Mouse (Mus musculus) MEL (cell line): ENCODE results near the gene Eif5a. TPM values are rescaled to one million over a fixed set of nuclear protein-coding genes. Genes with fewer than 3 reads are reported as not detected.

Source experiments
- DNase-seq: peaks from one replicate; pipeline ENCODE4 v3.0.0; 2011; ENCODE audit warnings: low read depth, low spot score
- H3K27ac ChIP-seq: 2 replicates; pipeline ENCODE4 v1.5.1; 2012; ENCODE audit warnings: low read depth, mild to moderate bottlenecking, control low read depth, low read length, moderate library complexity; ENCODE audit not compliant: control insufficient read depth
- H3K27me3 ChIP-seq, 2 experiments: fragments of 150-350 bp in 1 of 2; sonication (generic) in 1 of 2; 2 replicates each; pipeline ENCODE4 v1.6.1; 2012; ENCODE audit warnings: low read length in 2 of 2, mild to moderate bottlenecking in 2 of 2, improper control_type of control experiment in 1 of 2, moderate library complexity in 1 of 2; ENCODE audit not compliant: insufficient read depth in 2 of 2, control insufficient read depth in 1 of 2
- H3K36me3 ChIP-seq, 2 experiments: 2 replicates each; pipeline ENCODE4 v1.6.1; 2012 to 2014; ENCODE audit warnings: low read length in 2 of 2, improper control_type of control experiment in 1 of 2, inconsistent platforms in 1 of 2, mild to moderate bottlenecking in 1 of 2; ENCODE audit not compliant: insufficient read depth in 2 of 2, control insufficient read depth in 1 of 2
- H3K4me1 ChIP-seq, 2 experiments: fragments of 150-350 bp in 1 of 2; sonication (generic) in 1 of 2; 2 replicates each; pipeline ENCODE4 v1.6.1; 2012; ENCODE audit warnings: low read length in 2 of 2, improper control_type of control experiment in 1 of 2, mild to moderate bottlenecking in 1 of 2; ENCODE audit not compliant: insufficient read depth in 2 of 2, control insufficient read depth in 1 of 2
- H3K4me3 ChIP-seq, 2 experiments: fragments of 150-350 bp in 1 of 2; sonication (generic) in 1 of 2; 2 replicates each; pipeline ENCODE4 v1.5.1; 2012; ENCODE audit warnings: low read depth in 2 of 2, low read length in 2 of 2, mild to moderate bottlenecking in 2 of 2, moderate library complexity in 2 of 2, control low read depth in 1 of 2, improper control_type of control experiment in 1 of 2; ENCODE audit not compliant: control insufficient read depth in 1 of 2, insufficient read depth in 1 of 2
- H3K79me2 ChIP-seq: 2 replicates; pipeline ENCODE4 v1.6.1; 2012; ENCODE audit warnings: mild to moderate bottlenecking, low read length, moderate library complexity; ENCODE audit not compliant: control insufficient read depth, poor library complexity, insufficient read depth
- H3K9ac ChIP-seq: 2 replicates; pipeline ENCODE4 v1.6.1; 2012; ENCODE audit warnings: low read depth, mild to moderate bottlenecking, control low read depth, low read length, moderate library complexity; ENCODE audit not compliant: control insufficient read depth, poor library complexity, severe bottlenecking
- H3K9me3 ChIP-seq: fragments of 150-350 bp; sonication (generic); replicated peaks from 2 replicates; pipeline ENCODE4 v1.6.1; 2012; ENCODE audit warnings: mild to moderate bottlenecking, low read length, improper control_type of control experiment, moderate library complexity; ENCODE audit not compliant: insufficient read depth
- BHLHE40 ChIP-seq: IDR thresholded peaks from 2 replicates; pipeline ENCODE4 v1.6.1; 2012; ENCODE audit warnings: low read depth, mild to moderate bottlenecking, inconsistent platforms, low read length, improper control_type of control experiment, borderline replicate concordance
- CHD1 ChIP-seq: IDR thresholded peaks from 2 replicates; pipeline ENCODE4 v1.6.1; 2012; ENCODE audit warnings: low read depth, mild to moderate bottlenecking, inconsistent platforms, low read length, improper control_type of control experiment
- CHD2 ChIP-seq: IDR thresholded peaks from 2 replicates; pipeline ENCODE4 v1.6.1; 2011; ENCODE audit warnings: low read length, improper control_type of control experiment
- E2F4 ChIP-seq: IDR thresholded peaks from 2 replicates; pipeline ENCODE4 v1.6.1; 2011; ENCODE audit warnings: low read depth, low read length, improper control_type of control experiment, borderline replicate concordance
- ELF1 ChIP-seq: IDR thresholded peaks from 2 replicates; pipeline ENCODE4 v1.6.1; 2014; ENCODE audit warnings: low read depth, mild to moderate bottlenecking, inconsistent platforms, low read length, improper control_type of control experiment, moderate library complexity
- EP300 ChIP-seq, 2 experiments: IDR thresholded peaks; 2 replicates each; pipeline ENCODE4 v1.6.1; 2011; ENCODE audit warnings: improper control_type of control experiment in 2 of 2, low read length in 2 of 2, low read depth in 1 of 2, mild to moderate bottlenecking in 1 of 2
- ETS1 ChIP-seq: IDR thresholded peaks from 2 replicates; pipeline ENCODE4 v1.6.1; 2012; ENCODE audit warnings: low read depth, mild to moderate bottlenecking, inconsistent platforms, low read length, improper control_type of control experiment, moderate library complexity
- GABPA ChIP-seq: IDR thresholded peaks from 2 replicates; pipeline ENCODE4 v1.6.1; 2012; ENCODE audit warnings: low read depth, mild to moderate bottlenecking, inconsistent platforms, low read length, improper control_type of control experiment, moderate library complexity
- GATA1 ChIP-seq: IDR thresholded peaks from 2 replicates; pipeline ENCODE4 v1.6.1; 2011; ENCODE audit warnings: low read depth, low read length, improper control_type of control experiment
- JUND ChIP-seq: IDR thresholded peaks from 2 replicates; pipeline ENCODE4 v1.6.1; 2011; ENCODE audit warnings: low read depth, mild to moderate bottlenecking, improper control_type of control experiment, low read length
- KAT2A ChIP-seq: conservative IDR thresholded peaks from 2 replicates; pipeline ENCODE4 v1.6.1; 2012; ENCODE audit warnings: low read depth, low read length, improper control_type of control experiment, inconsistent platforms
- MAX ChIP-seq: IDR thresholded peaks from 2 replicates; pipeline ENCODE4 v1.6.1; 2011; ENCODE audit warnings: low read length, improper control_type of control experiment
- MEF2A ChIP-seq: IDR thresholded peaks from 2 replicates; pipeline ENCODE4 v1.6.1; 2014; ENCODE audit warnings: low read depth, mild to moderate bottlenecking, inconsistent platforms, low read length, improper control_type of control experiment; ENCODE audit not compliant: poor library complexity, insufficient replicate concordance, severe bottlenecking; ENCODE audit errors: extremely low read depth
- MXI1 ChIP-seq: IDR thresholded peaks from 2 replicates; pipeline ENCODE4 v1.6.1; 2011; ENCODE audit warnings: mild to moderate bottlenecking, low read depth, low read length, improper control_type of control experiment
- MYB ChIP-seq: IDR thresholded peaks from 2 replicates; pipeline ENCODE4 v1.6.1; 2011; ENCODE audit warnings: mild to moderate bottlenecking, low read depth, low read length, improper control_type of control experiment
- NRF1 ChIP-seq: IDR thresholded peaks from 2 replicates; pipeline ENCODE4 v1.6.1; 2014; ENCODE audit warnings: low read depth, mild to moderate bottlenecking, inconsistent platforms, low read length, improper control_type of control experiment, moderate library complexity; ENCODE audit not compliant: poor library complexity, insufficient read depth, severe bottlenecking
- POLR2AphosphoS2 ChIP-seq: IDR thresholded peaks from 2 replicates; pipeline ENCODE4 v1.6.1; 2011; ENCODE audit warnings: low read length, improper control_type of control experiment
- RAD21 ChIP-seq: IDR thresholded peaks from 2 replicates; pipeline ENCODE4 v1.6.1; 2011; ENCODE audit warnings: mild to moderate bottlenecking, low read depth, low read length, improper control_type of control experiment
- SMC3 ChIP-seq: IDR thresholded peaks from 2 replicates; pipeline ENCODE4 v1.6.1; 2011; ENCODE audit warnings: low read depth, low read length, improper control_type of control experiment
- TAL1 ChIP-seq: IDR thresholded peaks from 2 replicates; pipeline ENCODE4 v1.6.1; 2012; ENCODE audit warnings: mild to moderate bottlenecking, inconsistent platforms, low read length, moderate library complexity, mixed read lengths
- UBTF ChIP-seq: IDR thresholded peaks from 2 replicates; pipeline ENCODE4 v1.6.1; 2012; ENCODE audit warnings: low read depth, mild to moderate bottlenecking, inconsistent platforms, low read length, improper control_type of control experiment, moderate library complexity, borderline replicate concordance; ENCODE audit not compliant: insufficient read depth
- USF2 ChIP-seq, 2 experiments: IDR thresholded peaks; 2 replicates each; pipeline ENCODE4 v1.6.1; 2011 to 2012; ENCODE audit warnings: improper control_type of control experiment in 2 of 2, low read length in 2 of 2, borderline replicate concordance in 1 of 2, inconsistent platforms in 1 of 2, low read depth in 1 of 2, mild to moderate bottlenecking in 1 of 2; ENCODE audit not compliant: insufficient read depth in 1 of 2
- ZKSCAN1 ChIP-seq: IDR thresholded peaks from 2 replicates; pipeline ENCODE4 v1.6.1; 2012; ENCODE audit warnings: low read depth, mild to moderate bottlenecking, inconsistent platforms, low read length, improper control_type of control experiment, moderate library complexity
- ZNF384 ChIP-seq: IDR thresholded peaks from 2 replicates; pipeline ENCODE4 v1.6.1; 2012; ENCODE audit warnings: low read depth, mild to moderate bottlenecking, inconsistent platforms, low read length, improper control_type of control experiment
- polyA plus RNA-seq, 2 experiments: library from polyadenylated mRNA; stranded (reverse) in 1 of 2; unstranded in 1 of 2; fragments of >175 nt in 1 of 2; fragments of >200 nt in 1 of 2; gene quantifications; 2 replicates each; pipeline versions ENCODE4 v1.2.1 to v1.2.4; 2012; ENCODE audit warnings: low replicate concordance in 2 of 2, low read depth in 1 of 2; ENCODE audit not compliant: insufficient read length in 2 of 2, insufficient read depth in 1 of 2, missing spikeins in 1 of 2
- total RNA-seq: library from RNA; depleted of rRNA; stranded (reverse); fragments of 300-350 nt; gene quantifications from 2 replicates; pipeline ENCODE4 v1.2.3, GENCODE M21; 2012

Gene Eif5a
- total and polyA plus RNA-seq, 3 experiments: 1,272 to 3,185 (median 1,428) TPM

- no peak for DNase-seq
- no peaks in the 10 kb centered on the region for H3K27me3 ChIP-seq
- H3K4me1 ChIP-seq: peaks cover 0 to 11% of the 10 kb centered on the region in 2 experiments; a peak in 2 of 4 replicates
- TF ChIP-seq JUND: no peak
- no peak for TF ChIP-seq ELF1
- TF ChIP-seq MAX: no peak
- no peak for TF ChIP-seq CHD2
- no peak for TF ChIP-seq E2F4
- TF ChIP-seq MEF2A: no peak
- no peak for TF ChIP-seq MYB
- no peak for TF ChIP-seq CHD1
- TF ChIP-seq TAL1: no peak
- TF ChIP-seq RAD21: no peak
- TF ChIP-seq, all 39 proteins: peak for 0
- Histone ChIP-seq H3K9ac (no peak overlapping the region), H3K4me3 (no peak overlapping the region), H3K27ac (no peak overlapping the region), H3K9me3 (no peaks in the 10 kb centered on the region), H3K79me2 (peaks cover 3% of the 10 kb centered on the region), H3K36me3 (peaks cover 4 to 13% of the 10 kb centered on the region in 2 experiments; a peak in 2 of 4 replicates)
Measured at GRCm38 (mm10) chr11:69909174-69909573, 12.6 kb downstream of the Eif5a start.

GRCm38 (mm10) chr11:69908645-69909044 lies 13.1 kb downstream of the Eif5a start:
- no peaks in the 10 kb centered on the region for H3K79me2 ChIP-seq
- H3K27ac ChIP-seq: no peak overlapping the region
- no peak for DNase-seq
- no peaks in the 10 kb centered on the region for H3K27me3 ChIP-seq
- H3K4me1 ChIP-seq: peaks cover 0 to 11% of the 10 kb centered on the region in 2 experiments; a peak in 2 of 4 replicates
- no peak overlapping the region for H3K9ac ChIP-seq
- H3K4me3 ChIP-seq: no peak overlapping the region
- no peaks in the 10 kb centered on the region for H3K9me3 ChIP-seq
- TF ChIP-seq ETS1 (no peak), ZNF384 (no peak), UBTF (no peak), GATA1 (no peak), RAD21 (no peak), ELF1 (no peak), GABPA (no peak), USF2 (IDR thresholded peaks at IDR 0.05; ENCODE audit: borderline replicate concordance in 1 of 2, insufficient read depth in 1 of 2, low read depth in 1 of 2, low read length in 2 of 2) (no peak), MXI1 (no peak), KAT2A (no peak), MAX (no peak), NRF1 (no peak), TAL1 (no peak), POLR2AphosphoS2 (no peak), SMC3 (no peak), MYB (no peak), ZKSCAN1 (no peak), EP300 (IDR thresholded peaks at IDR 0.05; ENCODE audit: low read depth in 1 of 2, low read length in 2 of 2) (no peak), BHLHE40 (no peak)
- H3K36me3 ChIP-seq: peaks cover 4 to 13% of the 10 kb centered on the region in 2 experiments; a peak in 2 of 4 replicates
